ENCODE assay signal across 33 mouse cellular contexts in the genomic region with DNA sequence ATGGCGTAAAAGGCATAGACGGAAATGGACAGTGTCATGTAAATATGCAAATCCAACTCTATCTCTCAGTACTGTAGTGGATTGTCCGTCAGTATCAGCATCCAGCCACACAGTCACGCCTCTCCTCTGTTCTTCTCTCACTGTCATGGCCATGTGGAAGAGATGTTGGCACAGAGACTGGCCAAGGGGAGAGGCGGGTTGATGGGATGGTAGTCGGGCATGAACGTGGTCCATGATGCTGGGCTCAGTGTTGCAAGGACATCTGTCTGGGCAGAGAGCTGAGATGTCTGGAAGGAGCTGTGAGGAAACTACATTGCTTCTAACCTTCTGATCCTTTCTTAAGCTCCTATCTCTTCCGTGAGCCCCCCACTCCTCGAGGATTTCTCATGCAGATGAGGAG.
"Had no signal": no experiment of that assay in that cellular context is flagged by ENCODE, and none has a peak within 500 bp of the region (broad histone marks: within the 10 kb centered on the region; RNA-seq: fewer than 3 reads in every experiment).

No protein-coding gene starts in this region.

- H3K4me1 ChIP-seq: heart, embryonic 10.5 days; heart, embryonic 12.5 days; heart, embryonic 13.5 days; heart, embryonic 15.5 days; hindbrain, embryonic 10.5 days; hindbrain, embryonic 12.5 days; intestine, embryonic 15.5 days; kidney, embryonic 15.5 days had no signal

- H3K9me3 ChIP-seq: heart, embryonic 10.5 days; heart, embryonic 12.5 days; heart, embryonic 13.5 days; heart, embryonic 15.5 days; hindbrain, embryonic 10.5 days; hindbrain, embryonic 12.5 days; hindbrain, embryonic 13.5 days; hindbrain, embryonic 15.5 days; intestine, embryonic 15.5 days; kidney, embryonic 15.5 days had no signal

- H3K36me3 ChIP-seq: heart, embryonic 10.5 days; heart, embryonic 12.5 days; heart, embryonic 13.5 days; heart, embryonic 15.5 days; hindbrain, embryonic 10.5 days; hindbrain, embryonic 12.5 days; hindbrain, embryonic 13.5 days; hindbrain, embryonic 15.5 days; intestine, embryonic 15.5 days; kidney, embryonic 15.5 days had no signal

- ATAC-seq: hindbrain, embryonic 16.5 days; hindbrain, postnatal 0 days; inflammation-experienced regulatory T-cells, adult 6 months; intestine, embryonic 15.5 days; intestine, embryonic 16.5 days; intestine, postnatal 0 days had no signal

- H3K4me3 ChIP-seq: heart, embryonic 10.5 days; heart, embryonic 12.5 days; heart, embryonic 13.5 days; heart, embryonic 15.5 days; hindbrain, embryonic 10.5 days; hindbrain, embryonic 12.5 days; hindbrain, embryonic 13.5 days; hindbrain, embryonic 15.5 days; intestine, embryonic 15.5 days; kidney, embryonic 15.5 days; layer of hippocampus, adult 2 months; left cerebral cortex, adult 2 months had no signal

- H3K27me3 ChIP-seq: heart, embryonic 12.5 days; heart, embryonic 13.5 days; heart, embryonic 15.5 days; hindbrain, embryonic 12.5 days; hindbrain, embryonic 13.5 days; hindbrain, embryonic 15.5 days; intestine, embryonic 15.5 days; kidney, embryonic 15.5 days had no signal

- DNase-seq: heart, postnatal 10 days; heart, postnatal 14 days; heart, postnatal 36 days; heart, postnatal 4 days; kidney, adult 11 months; kidney, adult 18-20 months; kidney, adult 2 months; kidney, adult 8-10 months; kidney, adult 9 months; kidney, postnatal 10 days; kidney, postnatal 14 days; kidney, postnatal 25 days; kidney, postnatal 36 days; kidney, postnatal 4 days; layer of hippocampus, adult 9-11 months; layer of hippocampus, postnatal 36 days had no signal
